Mouse (Mus musculus): ENCODE results near the gene Klhdc9.
A peak's percentile ranks its signal among the peaks of the same experiment; 100 is the strongest.

GRCm38 (mm10) chr1:171319748-171320147 is 40.9 kb downstream of the Klhdc9 start:
- TF ChIP-seq CTCF (conservative IDR thresholded peaks at IDR 0.05; ENCODE audit: low read length) (no peak), POU5F1 (IDR thresholded peaks at IDR 0.05; ENCODE audit: borderline replicate concordance, low read length) (no peak), NANOG (IDR thresholded peaks at IDR 0.05; ENCODE audit: borderline replicate concordance, low read length) (peak; percentile 81)

Data from E14TG2a.4 (cell line).